Mouse (Mus musculus): ENCODE results near the gene Megf6.

- TF ChIP-seq GATA1 (IDR thresholded peaks at IDR 0.05; ENCODE audit: borderline replicate concordance, low read length): no peak
- no peak for TF ChIP-seq FLI1 (IDR thresholded peaks at IDR 0.05; ENCODE audit: low read length)
Measured at GRCm38 (mm10) chr4:154159002-154159401, 11.5 kb upstream of the Megf6 start.

Measured in megakaryocyte, embryonic 14.5 days (primary cell).